Mouse (Mus musculus) left cerebral cortex, postnatal 14 days (tissue): ENCODE results near the gene Tspan14. TPM values are rescaled to one million over a fixed set of nuclear protein-coding genes. Genes with fewer than 3 reads are reported as not detected.

ENCODE experiments used
- DNase-seq, 2 experiments: peaks; one replicate each; pipeline ENCODE4 v3.0.0; 2021 to 2022; ENCODE audit warnings: low spot score in 2 of 2, mixed read lengths in 1 of 2
- intact Hi-C: fragments of 180-260 bp; cut with DNase I; formaldehyde crosslinking; loops from one replicate; pipeline ENCODE4 v1.15.1; 2025
- total RNA-seq, 2 experiments: library from RNA; stranded (reverse); gene quantifications; 2 replicates each; pipeline ENCODE4 v1.2.3; 2021

The Tspan14 gene
- total RNA-seq, 2 experiments from 2014 or later = 57.8 to 70.3 TPM

DNA sequence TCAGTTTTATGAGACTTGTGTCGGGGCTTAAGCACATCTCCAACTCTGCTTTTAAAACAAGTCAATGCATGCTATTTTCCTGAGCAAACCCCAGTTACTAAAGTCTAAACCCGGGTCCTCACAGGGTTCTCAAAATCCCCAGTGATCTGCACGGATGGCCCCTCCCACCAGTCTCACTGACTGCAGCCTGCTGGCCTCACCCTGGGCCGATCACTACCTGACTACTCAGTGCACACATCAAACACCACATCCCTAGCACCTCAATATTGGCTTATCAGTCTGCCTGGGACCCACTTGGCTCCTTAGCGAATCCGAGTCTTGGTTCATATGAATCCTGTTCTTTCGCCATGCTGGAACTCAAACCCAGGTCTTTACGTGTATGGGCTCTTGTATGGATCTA, 70.9 kb downstream of the Tspan14 start:
- intact Hi-C loops = loop anchor here (10.0 kb wide), 1 partner anchor 1361 kb away; no protein-coding TSS in a partner anchor
- no peak for DNase-seq

DNA sequence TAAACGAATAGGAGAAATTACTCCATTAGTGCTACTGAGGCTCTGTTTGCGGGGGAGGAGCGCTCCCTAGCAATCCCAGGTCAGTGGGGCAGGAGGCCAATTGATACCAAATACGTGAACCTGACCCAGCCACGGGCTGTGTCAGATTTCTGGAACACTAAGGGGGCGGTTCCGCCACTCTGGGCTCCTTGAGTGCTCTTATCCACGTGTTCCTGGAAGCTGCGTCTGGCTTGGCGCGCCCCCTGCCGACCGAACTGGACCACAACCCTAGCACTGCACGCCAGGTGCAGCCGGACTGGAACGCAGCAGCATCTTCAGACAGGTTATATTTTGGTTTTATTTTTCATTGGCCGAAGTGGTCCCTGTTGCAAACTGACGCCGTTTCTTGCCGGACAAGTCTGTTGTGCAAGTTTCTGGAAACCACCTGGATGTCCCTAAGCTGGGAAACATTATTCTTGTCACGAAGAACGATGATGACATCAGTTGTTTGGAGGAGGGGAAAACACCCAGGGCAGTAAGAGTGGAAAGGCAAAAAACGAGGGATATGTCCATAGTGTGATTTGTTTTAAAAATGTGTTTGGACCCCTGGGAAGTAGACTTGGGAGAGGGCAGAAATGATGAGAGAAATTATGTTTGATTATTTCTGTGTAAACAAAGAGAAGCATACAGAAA, 71.9 kb downstream of the Tspan14 start:
- DNase-seq = peak; percentile 88
- intact Hi-C loops = loop anchor here (10.0 kb wide), 1 partner anchor 1360 kb away; no protein-coding TSS in a partner anchor

DNA sequence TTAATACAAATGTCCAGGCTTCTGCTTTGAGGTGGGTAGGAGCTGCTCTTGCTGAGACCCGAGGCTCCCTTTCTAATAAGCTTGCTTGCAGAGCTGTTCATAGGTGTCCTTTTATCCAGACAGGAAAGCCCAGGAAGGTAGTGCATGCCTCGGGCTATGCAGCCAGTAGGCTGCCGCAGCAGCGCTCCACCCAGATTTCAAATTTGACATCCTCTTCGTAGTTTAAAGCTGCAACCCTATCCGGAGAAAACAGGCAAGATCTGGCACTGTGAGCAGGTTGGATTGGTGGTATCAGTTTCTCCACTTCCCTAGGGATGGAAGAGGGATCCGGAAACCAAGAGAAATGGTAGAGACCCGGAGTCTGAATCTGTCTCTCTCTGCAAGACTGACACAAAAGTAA, 72.7 kb downstream of the Tspan14 start:
- intact Hi-C loops = loop anchor here (10.0 kb wide), 1 partner anchor 1359 kb away; no protein-coding TSS in a partner anchor
- DNase-seq = no peak

DNA sequence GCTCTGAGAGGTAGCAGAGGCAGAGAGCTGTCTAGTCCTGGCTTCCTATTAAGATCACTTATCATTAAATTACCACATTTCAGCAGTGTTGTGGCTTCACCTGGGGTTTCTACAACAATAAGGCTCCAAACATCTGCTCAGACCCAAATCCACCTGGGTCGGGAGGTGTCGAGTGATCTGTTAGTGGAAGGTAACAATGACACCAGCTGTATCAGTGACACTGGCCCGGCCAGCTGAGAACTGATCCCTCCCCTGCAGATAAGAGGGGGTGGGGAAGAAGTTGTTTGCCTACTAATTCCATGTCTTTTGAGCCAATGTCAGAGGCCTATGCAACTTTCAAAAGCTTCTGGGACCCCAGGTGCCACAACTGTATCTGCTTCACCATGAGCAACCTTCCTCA, 73.4 kb downstream of the Tspan14 start, which contains the start of gene Sh2d4b:
Gene Sh2d4b (minus strand): TSS at position 71 of the 400 bp plus-strand sequence.
- DNase-seq = no peak
- intact Hi-C loops = loop anchor here (10.0 kb wide), 1 partner anchor 1358 kb away; no protein-coding TSS in a partner anchor

DNA sequence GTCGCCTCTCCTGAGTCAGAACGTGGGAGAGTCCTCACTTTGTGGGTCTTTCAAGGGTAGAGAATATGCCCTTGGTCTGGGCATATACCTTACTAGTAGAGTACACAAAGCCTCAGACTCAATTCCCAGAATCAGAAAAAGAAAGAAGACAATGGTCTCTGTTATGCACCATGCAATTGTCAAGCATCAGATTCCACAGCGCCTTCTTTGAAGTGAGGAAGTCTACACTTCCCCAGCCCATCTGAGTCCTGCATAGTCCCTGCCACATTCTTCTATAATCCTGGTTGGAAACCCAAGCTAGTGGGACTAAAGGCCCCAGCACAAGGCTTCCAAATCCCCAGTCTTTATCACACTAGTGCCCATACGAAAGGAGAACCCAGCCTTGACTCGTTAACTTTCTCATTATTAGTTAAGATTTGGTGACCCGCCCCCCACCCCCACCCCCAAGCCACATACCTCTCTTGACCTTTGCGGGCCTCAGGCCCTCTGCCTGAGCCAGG, 74.2 kb downstream of the Tspan14 start:
- intact Hi-C loops = loop anchor here (10.0 kb wide), 1 partner anchor 1358 kb away; no protein-coding TSS in a partner anchor
- DNase-seq = no peak

DNA sequence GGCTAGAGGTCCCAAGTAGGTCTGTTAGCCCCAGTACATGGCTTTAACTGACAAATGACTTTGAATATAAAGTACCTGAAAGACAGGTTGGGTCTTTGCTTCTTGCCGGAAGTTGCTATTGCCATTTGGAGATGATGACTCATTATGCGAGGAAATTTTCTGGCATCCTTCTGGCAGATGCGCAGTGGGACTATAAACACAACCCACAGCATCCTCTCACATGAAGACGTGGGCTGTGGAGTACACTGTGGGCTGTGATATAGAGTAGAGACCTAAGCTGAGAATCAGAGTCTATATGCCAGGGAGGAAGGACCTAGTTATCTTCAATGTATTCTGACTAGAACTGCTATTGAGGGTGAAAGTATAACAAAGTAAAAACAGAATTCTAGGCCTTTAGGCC, 75.1 kb downstream of the Tspan14 start:
- intact Hi-C loops = loop anchor here (10.0 kb wide), 1 partner anchor 1357 kb away; no protein-coding TSS in a partner anchor
- no peak for DNase-seq

DNA sequence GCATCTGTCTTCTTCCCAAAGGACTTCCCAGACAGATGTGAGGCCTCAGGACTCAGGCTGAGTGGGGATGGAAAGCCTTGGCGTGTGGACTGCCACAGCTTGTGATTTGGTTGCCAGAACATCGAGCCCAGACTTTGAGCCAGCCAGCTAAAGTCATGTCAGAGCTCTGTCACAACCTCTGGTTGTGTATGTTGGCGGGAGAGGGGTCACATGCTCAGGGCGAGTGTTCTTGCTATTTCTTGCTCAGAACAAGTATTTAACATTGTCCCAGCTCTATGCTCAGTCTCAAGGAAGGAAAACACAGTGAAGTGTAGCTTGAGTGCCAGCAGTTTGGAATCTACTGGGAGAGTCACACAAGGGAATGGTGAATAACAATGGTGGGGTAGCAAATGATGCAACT, 76.9 kb downstream of the Tspan14 start:
- no peak for DNase-seq
- intact Hi-C loops = loop anchor here (10.0 kb wide), 1 partner anchor 1355 kb away; no protein-coding TSS in a partner anchor

DNA sequence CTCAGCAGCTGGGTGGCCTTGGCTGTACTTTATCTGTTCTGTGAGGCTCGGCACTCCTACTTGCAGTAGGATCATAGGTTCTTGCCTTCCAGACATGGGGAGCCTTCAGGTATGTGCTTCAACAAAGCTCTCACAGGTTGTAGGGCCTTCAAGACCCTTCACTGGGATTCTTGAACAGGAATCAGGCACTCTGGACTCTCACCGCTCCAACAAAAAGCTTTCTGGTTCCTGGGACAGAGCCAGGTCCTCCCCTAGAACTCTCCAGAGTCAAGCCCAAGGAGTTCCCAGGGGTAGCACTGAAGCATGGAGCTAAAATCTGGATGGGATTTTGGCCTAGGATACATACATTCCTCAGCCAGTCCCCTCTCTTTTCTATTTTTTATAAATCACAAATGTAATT, 77.4 kb downstream of the Tspan14 start:
- intact Hi-C loops = no loop called here
- no peak for DNase-seq

DNA sequence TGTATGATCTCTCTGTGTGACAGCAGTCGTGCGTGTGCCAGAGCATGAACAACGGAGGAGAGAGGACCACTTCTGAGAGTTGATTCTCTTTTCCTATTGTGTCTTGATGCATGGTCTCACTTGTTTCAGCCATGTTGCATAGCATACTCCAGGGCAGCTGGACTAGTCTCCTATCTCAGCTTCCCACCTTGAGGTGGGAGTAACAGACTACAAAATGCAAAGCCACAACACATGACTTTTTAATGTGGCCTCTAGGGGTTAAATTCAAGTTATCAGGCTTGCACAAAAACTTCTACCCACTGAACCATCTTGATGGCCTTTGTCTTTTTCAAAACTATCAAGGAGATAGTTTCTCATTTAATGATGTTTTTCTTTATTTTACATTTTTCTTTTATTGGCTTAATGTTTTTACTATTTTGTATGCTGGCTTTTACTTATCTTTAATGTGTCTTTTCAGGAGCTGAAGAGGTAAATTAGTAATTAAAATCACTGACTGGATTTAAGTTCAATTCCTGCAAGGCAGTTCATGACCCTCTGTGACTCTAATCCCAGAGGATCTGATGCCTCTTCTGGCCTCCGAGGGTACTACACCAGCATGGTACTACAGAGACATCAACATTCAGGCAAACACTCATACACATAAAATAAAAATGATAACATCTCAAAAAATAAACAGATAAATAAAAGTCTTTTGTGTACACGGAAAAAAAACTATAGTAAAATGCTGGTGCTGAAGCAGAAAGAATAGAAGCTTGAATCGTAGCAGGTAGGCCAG, 80.0 kb downstream of the Tspan14 start:
- intact Hi-C loops = no loop called here
- no peak for DNase-seq

DNA sequence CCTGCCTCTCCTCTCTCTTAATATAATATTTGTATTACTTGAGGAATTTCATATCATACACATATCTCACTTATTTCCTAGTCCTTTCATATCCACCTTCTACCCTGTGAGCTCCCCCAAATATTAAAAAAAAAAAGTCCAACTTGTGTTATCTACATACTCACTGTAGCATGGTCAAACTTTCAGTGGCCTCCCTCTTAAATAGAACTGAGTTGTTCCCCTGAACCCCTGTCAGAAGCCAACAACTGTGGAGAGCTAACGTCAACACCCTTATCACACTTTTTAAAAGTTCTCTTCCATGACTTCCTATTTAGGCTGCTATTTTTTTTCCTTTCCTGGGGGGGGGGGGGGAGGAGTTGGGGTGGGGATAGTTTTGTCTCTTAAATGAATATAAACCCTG, 80.9 kb downstream of the Tspan14 start:
- intact Hi-C loops = no loop called here
- no peak for DNase-seq

DNA sequence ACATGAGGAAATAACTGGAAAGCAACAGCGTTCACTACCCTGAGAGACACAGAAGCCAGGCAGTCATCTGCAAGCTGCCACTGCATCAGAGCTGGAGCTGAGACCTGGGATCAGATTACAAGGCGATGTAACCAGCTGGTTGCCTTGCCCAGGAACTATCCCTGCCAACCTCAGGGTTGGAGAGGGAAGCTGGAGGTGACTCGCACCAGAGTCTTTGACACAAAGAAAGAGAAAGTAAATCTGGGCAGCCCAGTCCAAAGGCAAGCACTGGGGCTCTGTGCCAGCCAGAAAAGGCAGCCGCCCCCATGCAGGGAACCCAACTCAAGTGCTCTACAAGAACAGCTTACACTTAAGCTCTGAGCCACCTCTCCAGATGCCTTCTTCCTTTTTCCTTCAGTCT, 81.4 kb downstream of the Tspan14 start:
- intact Hi-C loops = no loop called here
- DNase-seq = peak in 1 of 2 experiments; percentile 27

DNA sequence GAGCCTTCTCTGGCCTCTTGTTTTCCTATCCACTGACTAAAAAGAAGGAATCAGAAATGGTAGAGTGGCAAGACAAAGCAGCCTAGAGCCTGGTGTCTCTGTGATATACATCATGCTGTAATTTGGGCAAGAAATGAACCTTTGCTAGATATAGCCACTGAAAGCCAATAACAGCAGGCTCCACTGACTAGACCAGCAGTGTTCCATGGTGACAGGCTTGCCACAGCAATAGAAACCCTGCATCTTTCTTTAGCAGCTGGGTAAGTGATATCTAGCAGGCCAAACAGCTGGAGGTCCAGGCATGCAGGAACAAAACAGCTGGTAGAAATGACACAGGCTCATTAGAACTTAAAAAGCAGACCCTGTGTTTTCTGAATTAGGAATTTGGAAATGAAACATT, 92.0 kb downstream of the Tspan14 start:
- intact Hi-C loops = no loop called here
- no peak for DNase-seq

DNA sequence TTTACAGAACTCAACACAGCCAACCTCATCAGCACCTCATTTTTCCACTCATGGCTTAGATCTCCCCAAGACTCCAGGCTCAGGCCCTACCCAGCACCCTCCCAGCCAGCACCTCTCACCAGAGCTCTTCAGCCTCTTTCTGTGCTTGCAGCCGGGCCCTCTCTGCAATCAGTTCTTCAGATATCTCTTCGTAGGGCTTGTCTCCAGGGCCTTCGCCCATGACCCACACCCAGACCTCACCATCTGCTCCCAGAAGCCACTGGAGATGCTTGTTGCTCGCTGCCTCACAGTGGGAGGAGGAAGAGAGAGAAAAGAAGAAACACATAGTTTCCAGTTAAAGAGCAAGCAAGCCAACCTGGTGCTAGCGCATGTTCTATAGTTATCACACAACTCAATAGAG, 92.6 kb downstream of the Tspan14 start:
- intact Hi-C loops = no loop called here
- DNase-seq = no peak

DNA sequence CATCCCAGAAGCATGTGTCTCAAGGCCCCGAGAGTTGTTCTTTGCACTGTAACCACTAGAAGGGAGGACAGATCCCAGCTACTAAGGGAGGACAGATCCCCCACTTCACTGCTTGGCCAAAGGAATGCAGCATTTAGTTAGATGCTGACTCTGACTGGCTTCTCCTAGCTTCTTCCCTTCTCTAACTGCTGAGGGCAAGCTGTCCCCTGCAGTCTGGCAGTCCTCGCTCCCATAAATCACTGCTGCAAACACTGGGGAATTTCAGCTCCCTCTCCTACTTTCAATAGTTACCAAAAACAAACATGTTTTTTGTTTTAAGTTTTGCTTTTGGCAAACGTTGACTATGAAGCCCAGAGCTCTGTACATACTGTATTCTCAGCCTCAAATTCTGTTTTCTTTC, 96.0 kb downstream of the Tspan14 start:
- intact Hi-C loops = no loop called here
- DNase-seq = no peak

DNA sequence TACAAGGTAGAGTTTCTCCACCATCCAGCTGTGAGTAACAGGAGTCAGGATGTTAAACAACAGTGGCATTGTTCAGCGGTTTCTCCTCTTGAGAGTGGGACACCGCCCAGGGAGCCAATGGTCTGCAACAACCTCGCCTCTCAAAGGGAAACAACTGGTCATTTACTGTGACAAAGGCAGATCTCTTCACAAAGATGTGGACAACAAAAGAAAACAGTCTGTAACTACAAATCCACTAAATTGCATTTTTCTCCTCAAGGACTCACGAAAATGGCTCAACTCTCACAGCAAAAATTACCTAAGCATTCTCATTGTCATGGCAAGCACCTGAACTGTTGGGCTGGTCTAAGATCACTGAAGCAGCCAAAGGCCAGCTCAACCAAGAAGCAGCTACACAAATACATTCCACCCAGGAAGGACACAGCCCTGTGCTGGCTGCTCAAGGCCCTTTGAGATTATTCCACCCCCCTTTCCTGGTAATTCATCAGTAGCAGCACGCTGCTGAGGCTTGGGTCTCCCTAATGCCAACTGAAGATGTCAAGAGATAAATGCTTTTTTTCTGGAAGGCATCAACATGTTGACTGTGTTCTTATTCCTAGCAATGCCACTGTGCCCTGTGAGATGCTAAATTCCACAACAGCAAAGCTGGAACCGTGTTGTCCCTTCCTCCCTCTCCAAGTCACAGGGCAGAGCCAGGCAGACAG, 101.6 kb downstream of the Tspan14 start:
- intact Hi-C loops = no loop called here
- no peak for DNase-seq

DNA sequence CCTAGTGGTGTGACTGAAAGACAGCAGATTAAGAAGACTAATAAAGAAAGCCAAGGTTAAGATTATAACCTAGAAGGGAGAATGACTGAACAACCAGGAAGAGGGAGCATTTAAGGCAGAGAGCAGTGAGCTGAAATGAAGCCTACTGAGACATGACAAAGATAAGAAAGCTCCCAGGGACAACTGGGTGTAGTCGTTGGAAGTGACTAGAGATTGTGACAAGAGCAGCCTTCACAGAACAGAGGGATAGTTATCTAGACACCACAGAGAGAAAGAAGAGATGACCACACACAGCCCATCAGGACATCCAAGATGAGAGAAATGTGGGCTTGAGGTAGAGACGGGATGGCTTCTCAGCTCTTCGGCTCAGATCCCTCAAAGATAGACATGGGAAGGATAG, 102.9 kb downstream of the Tspan14 start:
- no peak for DNase-seq
- intact Hi-C loops = no loop called here

DNA sequence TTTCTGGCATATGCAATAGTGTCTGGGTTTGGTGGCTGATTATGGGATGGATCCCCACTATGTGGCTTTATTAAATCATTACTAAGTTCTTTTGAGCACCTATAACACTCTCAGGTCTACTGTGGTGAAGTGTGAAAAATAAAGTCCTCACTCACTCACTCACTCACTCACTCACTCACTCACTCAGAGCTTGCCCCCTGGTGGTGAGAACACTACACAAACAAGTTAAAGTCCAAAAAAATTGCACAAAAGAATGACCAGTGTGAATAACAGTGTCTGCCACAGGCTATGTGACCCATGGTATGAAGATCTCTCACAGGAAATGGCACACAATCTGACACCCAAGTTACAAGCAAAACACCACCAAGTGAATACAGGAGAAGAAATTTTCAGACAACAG, 103.6 kb downstream of the Tspan14 start:
- DNase-seq = no peak

More for the DNA sequence above, 103.6 kb downstream of the Tspan14 start:
- intact Hi-C loops = no loop called here
